Mouse (Mus musculus) spleen, adult 2 months (tissue): Measurements from ENCODE around the gene Srrm1. TPM values are rescaled to one million over a fixed set of nuclear protein-coding genes. Genes with fewer than 3 reads are reported as not detected.

Source experiments
- DNase-seq, 2 experiments: peaks; one replicate each; pipeline versions ENCODE4 v3.0.0 to v3.0.0-alpha.2; 2012 to 2021; ENCODE audit warnings: low spot score in 2 of 2, low read depth in 1 of 2
- H3K27ac ChIP-seq: fragments of 200-500 bp; 2 replicates; pipeline ENCODE4 v1.5.1; 2012; ENCODE audit warnings: low read length, inconsistent platforms; ENCODE audit not compliant: insufficient read depth
- H3K27me3 ChIP-seq: fragments of 200-500 bp; 2 replicates; pipeline ENCODE4 v1.6.1; 2012; ENCODE audit warnings: mild to moderate bottlenecking, moderate library complexity, low read length, inconsistent platforms; ENCODE audit not compliant: control insufficient read depth, insufficient read depth
- H3K36me3 ChIP-seq: fragments of 200-500 bp; 2 replicates; pipeline ENCODE4 v1.6.1; 2012; ENCODE audit warnings: mild to moderate bottlenecking, low read length, inconsistent platforms; ENCODE audit not compliant: control insufficient read depth, insufficient read depth
- H3K4me1 ChIP-seq: fragments of 200-500 bp; 2 replicates; pipeline ENCODE4 v1.6.1; 2011; ENCODE audit warnings: inconsistent platforms; ENCODE audit not compliant: control insufficient read depth, insufficient read depth, insufficient read length
- H3K4me3 ChIP-seq: fragments of 200-500 bp; 2 replicates; pipeline ENCODE4 v1.5.1; 2011; ENCODE audit warnings: mild to moderate bottlenecking, inconsistent platforms; ENCODE audit not compliant: insufficient read depth, insufficient read length; ENCODE audit errors: extremely low read depth
- CTCF ChIP-seq: fragments of 200-500 bp; IDR thresholded peaks from 2 replicates; pipeline ENCODE4 v1.5.1; 2011; ENCODE audit warnings: mild to moderate bottlenecking, inconsistent platforms; ENCODE audit not compliant: insufficient read depth, insufficient read length, insufficient replicate concordance; ENCODE audit errors: extremely low read depth
- POLR2A ChIP-seq: fragments of 200-500 bp; IDR thresholded peaks from 2 replicates; pipeline ENCODE4 v1.6.1; 2011; ENCODE audit warnings: low read depth, low read length, inconsistent platforms
- WGBS: fragments of 180-500 bp; shearing (Covaris S2); methylation state at CpG from one replicate; pipeline ENCODE4 v1.1.7; 2018; 5-methylcytosine and 5-hydroxymethylcytosine counted together
- polyA plus RNA-seq: library from polyadenylated mRNA; depleted of rRNA; stranded (reverse); fragments of >200 nt; gene quantifications from 2 replicates; pipeline ENCODE4 v1.2.3, GENCODE M21; 2012; rRNA removed

Gene Srrm1
- 21.1 and 22.2 TPM in 2 replicates for polyA plus RNA-seq

GRCm38 (mm10) chr4:135353066-135353793 is at the start of gene Srrm1:
Srrm1 (minus strand) TSS chr4:135353321.
- TF ChIP-seq POLR2A (peak; percentile 73), CTCF (no peak)
- DNase-seq: peak; percentile 93 to 98
- no peaks in the 10 kb centered on the region for H3K27me3 ChIP-seq
- under 1% methylated on average over 69 of the region's 69 CpGs for WGBS
- peaks cover 10% of the 10 kb centered on the region for H3K4me1 ChIP-seq
- no peaks in the 10 kb centered on the region; the same call in 1 of the 2 replicates for H3K36me3 ChIP-seq
- peak within 1 kb of the TSS; percentile 87 for H3K27ac ChIP-seq
- peak within 1 kb of the TSS; percentile 82 for H3K4me3 ChIP-seq

- peaks cover 7% of the 10 kb centered on the region for H3K27me3 ChIP-seq
- TF ChIP-seq POLR2A (no peak), CTCF (no peak)
- peaks cover 2% of the 10 kb centered on the region; the same call in 1 of the 2 replicates for H3K4me1 ChIP-seq
- no peaks in the 10 kb centered on the region for H3K36me3 ChIP-seq
- H3K27ac ChIP-seq: no peak overlapping the region
- no peak overlapping the region for H3K4me3 ChIP-seq
- DNase-seq: no peak
- whole genome bisulfite sequencing: 76% methylated on average over 7 of the region's 7 CpGs
Measured at GRCm38 (mm10) chr4:135401881-135402280, 48.8 kb upstream of the Srrm1 start.

DNA sequence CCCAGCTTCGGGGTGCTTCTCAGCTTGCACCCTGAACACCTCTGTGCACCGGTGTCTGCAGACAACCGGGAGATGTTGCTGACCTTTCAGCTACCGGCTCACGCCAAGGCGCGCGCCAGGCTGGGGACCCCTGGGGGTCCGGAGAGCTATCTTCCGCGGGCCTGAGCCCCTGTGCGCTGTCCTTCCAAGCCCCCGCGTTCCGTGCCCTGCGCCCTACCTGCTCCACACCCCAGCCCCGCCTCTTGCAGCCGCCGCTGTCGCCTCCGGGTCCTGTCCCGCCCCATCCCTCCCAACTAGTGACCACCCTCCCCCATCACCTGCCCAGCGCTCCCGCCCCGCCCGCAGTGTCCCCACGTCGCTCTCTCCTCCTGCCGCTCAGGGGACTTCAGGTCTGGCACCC is 44.9 kb upstream of the Srrm1 start, which contains the start of gene Ncmap:
TSS of gene Ncmap (minus strand) at position 237 of the 400 bp plus-strand sequence.
- 3% methylated on average over 29 of the region's 29 CpGs for WGBS
- TF ChIP-seq CTCF (no peak), POLR2A (no peak)
- Histone ChIP-seq H3K4me1 (no peaks in the 10 kb centered on the region), H3K4me3 (no peak within 1 kb of the TSS; the same call in 1 of the 2 replicates), H3K27me3 (peaks cover 7% of the 10 kb centered on the region), H3K36me3 (no peaks in the 10 kb centered on the region), H3K27ac (no peak within 1 kb of the TSS)
- no peak for DNase-seq

DNA sequence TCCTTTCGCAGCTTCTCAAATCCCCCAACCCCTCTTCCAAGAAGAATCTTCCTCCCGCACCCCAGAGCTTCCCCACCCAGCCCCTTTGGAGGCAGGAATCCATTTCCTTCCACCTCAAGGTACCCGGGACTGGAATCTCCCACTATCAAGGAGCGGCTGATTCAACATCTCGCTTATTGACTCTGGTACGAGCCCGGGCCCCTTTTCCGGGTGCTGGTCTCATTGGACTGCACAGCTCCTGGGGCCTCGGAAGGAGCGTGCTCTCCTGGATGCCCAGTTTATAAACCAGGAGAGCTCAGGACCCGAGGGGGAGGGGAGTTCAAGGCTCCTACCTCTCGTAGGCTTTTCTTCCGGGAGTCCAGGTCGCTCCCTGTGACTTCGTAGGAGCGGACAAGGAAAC is 44.4 kb upstream of the Srrm1 start:
- H3K36me3 ChIP-seq: no peaks in the 10 kb centered on the region
- no peak for DNase-seq
- 21% methylated on average over 16 of the region's 16 CpGs for WGBS
- no peaks in the 10 kb centered on the region for H3K4me1 ChIP-seq
- TF ChIP-seq POLR2A: no peak
- TF ChIP-seq CTCF: no peak
- peaks cover 7% of the 10 kb centered on the region for H3K27me3 ChIP-seq
- no peak overlapping the region; the same call in 1 of the 2 replicates for H3K4me3 ChIP-seq
- no peak overlapping the region for H3K27ac ChIP-seq

GRCm38 (mm10) chr4:135396303-135396702 is 43.2 kb upstream of the Srrm1 start:
- TF ChIP-seq CTCF (no peak), POLR2A (no peak)
- Histone ChIP-seq H3K27me3 (peaks cover 7% of the 10 kb centered on the region), H3K27ac (no peak overlapping the region), H3K36me3 (no peaks in the 10 kb centered on the region), H3K4me3 (no peak overlapping the region), H3K4me1 (no peaks in the 10 kb centered on the region)
- no peak for DNase-seq
- WGBS: 87% methylated on average over 5 of the region's 5 CpGs

DNA sequence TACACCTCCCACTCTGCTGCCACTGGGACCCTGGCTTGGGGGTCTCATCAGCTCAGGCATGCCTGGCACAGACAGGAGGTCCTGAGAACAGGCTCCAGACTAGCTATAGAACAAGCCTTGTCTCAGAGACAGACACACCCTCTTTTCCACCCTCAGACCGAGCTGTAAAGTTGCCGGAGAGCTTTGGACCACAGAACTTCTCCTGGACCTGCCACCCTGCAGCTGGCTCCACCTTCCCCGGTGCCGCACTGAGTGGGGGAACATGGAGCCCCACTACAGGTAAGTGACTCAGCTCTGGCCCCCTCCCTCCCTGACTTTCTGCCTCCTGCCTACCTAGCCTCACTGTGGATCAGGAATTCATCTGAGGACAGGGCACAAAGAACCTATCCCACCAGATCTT is 42.3 kb upstream of the Srrm1 start:
- H3K36me3 ChIP-seq: no peaks in the 10 kb centered on the region
- no peak overlapping the region for H3K27ac ChIP-seq
- H3K4me1 ChIP-seq: no peaks in the 10 kb centered on the region
- TF ChIP-seq CTCF (no peak), POLR2A (no peak)
- H3K4me3 ChIP-seq: no peak overlapping the region
- peaks cover 7% of the 10 kb centered on the region for H3K27me3 ChIP-seq
- DNase-seq: no peak
- 88% methylated on average over 4 of the region's 4 CpGs for WGBS

DNA sequence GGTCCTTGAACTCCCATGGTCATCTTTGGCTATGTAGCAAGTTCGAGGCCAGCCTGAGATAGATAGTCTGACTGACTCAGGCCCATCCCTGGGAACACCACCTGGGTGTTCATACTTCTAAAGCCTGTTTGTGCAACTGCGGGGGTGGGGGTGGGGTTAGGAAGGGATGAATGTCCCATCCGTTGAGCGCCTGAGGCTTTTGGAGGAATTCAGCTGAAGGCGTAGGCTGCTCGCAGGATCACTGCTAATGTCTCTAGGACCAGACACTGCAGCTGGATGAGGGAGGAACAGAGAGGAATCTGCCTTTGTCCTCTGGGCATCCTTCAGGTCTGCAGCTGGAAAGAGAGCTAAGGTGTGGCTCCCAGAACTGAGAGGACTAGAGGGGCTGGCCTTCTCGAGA is 41.5 kb upstream of the Srrm1 start:
- TF ChIP-seq CTCF: no peak
- TF ChIP-seq POLR2A: no peak
- Histone ChIP-seq H3K36me3 (no peaks in the 10 kb centered on the region), H3K4me3 (no peak overlapping the region), H3K27me3 (peaks cover 7% of the 10 kb centered on the region), H3K4me1 (no peaks in the 10 kb centered on the region), H3K27ac (no peak overlapping the region)
- DNase-seq: no peak
- WGBS: 90% methylated on average over 7 of the region's 7 CpGs
